Mouse (Mus musculus): Measurements from ENCODE around the gene Ubash3a.

The Ubash3a gene

GRCm38 (mm10) chr17:31216068-31216955 is 8.6 kb downstream of the Ubash3a start:
- DNase-seq, result peak in 1 of 2 experiments; percentile 42

- DNase-seq, result no peak
Observed at GRCm38 (mm10) chr17:31222810-31223310, 15.2 kb downstream of the Ubash3a start.

DNA sequence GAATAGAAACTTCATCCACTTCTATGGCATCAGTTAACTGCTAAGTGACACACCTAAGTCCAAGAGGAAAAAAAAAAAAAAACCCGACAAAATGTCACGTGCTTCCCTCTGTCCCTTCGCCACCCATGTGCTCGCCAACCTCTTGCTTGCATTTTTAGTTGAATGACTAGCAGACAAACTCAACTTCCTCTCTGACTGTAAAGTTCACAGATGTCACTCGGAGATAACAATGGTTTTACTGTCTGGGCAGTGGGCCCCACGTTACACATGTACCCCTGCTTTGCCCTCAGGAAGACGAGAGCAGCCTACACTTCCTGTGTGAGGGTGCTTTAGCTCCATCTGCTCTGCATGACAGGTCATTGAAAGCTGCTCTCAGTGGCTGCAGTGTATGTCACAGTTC is 16.2 kb downstream of the Ubash3a start:
- DNase-seq, result peak; percentile 51 to 54

DNA sequence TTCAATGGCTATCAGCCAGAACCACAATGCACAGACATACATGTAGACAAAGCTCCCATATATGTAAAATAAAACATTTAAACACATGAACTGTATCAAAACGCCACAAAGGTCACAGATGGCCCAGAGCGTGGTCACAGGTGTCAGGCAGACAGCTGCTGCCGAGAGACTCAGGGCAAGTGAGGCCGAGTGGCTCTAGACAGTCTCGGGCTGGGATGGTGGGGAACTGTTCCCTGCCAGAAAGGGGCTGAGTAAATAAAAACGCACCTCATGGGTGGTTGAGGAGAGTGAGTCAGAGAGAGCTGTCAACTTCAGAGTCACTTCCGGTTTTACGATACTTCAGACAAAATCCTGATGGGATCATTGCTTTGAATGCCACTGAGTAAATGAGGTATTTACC is 16.9 kb downstream of the Ubash3a start:
- DNase-seq, result peak; percentile 42 to 49

- DNase-seq, result peak in 1 of 2 experiments; percentile 51
Observed at GRCm38 (mm10) chr17:31226368-31226767, 18.7 kb downstream of the Ubash3a start.

DNA sequence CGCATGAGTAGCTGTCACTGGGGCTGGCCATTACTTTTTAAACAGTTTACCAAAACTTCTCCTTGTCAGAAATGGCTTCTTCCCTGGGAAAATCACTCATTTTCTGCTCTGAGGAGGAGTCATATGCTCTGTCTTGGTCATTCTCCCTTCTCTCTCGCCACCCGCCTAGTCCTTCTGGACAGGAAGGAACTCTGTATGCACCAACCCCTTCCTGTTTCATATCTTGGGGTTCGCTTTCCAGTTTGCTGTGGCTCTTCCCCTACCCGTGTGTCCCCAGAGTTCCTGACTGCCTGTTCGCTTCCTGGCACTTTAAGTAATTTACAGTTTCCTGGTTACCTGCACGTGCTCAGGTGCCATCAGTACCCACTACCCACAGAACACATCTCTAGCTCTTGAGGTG is 19.3 kb downstream of the Ubash3a start:
- DNase-seq, result peak in 1 of 2 experiments; percentile 9

DNA sequence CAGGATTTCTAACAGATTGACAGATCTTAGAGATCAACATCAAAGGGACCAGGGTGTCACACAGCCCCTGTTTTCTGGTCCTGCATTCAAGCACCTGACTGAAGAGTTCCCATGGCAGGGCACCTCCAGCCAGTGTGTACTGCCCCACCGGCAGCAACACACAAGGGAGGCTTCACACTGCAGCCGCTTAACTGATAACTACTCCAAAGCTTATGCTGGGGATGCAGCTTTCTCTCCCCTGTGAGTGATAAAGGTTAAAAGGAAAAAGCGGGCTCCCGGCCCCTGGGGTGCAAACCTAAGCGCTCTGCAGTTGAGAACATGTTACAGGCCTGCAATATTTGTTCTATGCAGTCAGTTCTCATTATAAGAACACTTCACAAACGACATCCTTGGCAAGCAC is 24.1 kb downstream of the Ubash3a start:
- DNase-seq, result no peak

DNA sequence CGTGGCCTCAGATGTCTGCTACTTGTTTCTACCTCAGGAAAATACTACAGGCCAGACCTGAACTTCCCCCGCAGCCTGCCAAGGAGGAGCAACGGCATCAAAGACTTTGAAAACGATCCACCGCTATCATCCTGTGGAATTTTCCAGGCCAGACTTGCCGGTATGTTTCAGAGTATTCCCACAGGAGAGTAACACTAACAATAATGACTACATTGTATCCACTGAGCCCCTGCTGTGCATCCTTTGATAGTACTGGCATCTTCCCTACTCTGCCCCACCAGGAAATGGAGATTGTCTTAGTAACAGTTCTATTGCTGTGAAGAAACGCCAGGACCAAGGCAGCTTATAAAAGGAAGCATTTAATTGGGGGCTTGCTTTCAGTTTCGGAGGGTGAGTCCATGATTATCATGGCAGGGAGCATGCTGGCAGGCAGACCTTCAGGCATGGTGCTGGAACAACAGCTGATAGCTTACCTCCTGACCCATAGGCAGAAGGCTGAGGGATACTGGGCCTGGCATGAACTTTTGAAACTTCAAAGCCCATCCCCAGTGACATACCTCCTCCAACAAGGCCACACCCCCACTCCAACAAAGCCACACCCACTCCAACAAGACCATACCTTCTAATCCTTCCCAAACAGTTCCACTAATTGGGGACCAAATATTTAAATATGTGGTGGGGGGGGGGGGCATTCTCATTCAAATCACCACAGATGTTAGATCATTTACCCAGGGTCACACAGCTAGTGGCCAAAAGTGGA is 24.8 kb downstream of the Ubash3a start:
- DNase-seq, result no peak

DNA sequence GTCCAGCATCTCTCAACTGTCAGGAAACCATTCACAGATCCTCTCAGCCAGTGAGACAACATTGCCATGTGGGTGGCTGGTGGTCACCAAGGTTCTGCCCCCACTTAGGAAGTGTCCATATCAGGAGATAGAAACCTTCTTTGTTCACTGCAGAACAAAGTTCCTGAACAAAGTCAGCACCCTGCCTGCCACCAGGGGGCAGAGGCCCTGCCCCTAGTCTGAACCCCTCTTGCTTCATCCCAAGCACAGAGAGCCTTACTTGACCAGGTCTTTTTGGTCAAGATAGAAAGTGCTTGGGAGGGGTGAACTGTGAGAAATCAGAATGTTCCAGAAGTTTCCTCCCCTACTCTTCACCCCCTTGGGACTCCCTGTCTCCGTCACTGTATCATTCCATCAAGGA is 28.2 kb downstream of the Ubash3a start:
- DNase-seq, result peak in 1 of 2 experiments; percentile 31

- DNase-seq, result no peak
Observed at GRCm38 (mm10) chr17:31238234-31239020, 30.8 kb downstream of the Ubash3a start.

DNA sequence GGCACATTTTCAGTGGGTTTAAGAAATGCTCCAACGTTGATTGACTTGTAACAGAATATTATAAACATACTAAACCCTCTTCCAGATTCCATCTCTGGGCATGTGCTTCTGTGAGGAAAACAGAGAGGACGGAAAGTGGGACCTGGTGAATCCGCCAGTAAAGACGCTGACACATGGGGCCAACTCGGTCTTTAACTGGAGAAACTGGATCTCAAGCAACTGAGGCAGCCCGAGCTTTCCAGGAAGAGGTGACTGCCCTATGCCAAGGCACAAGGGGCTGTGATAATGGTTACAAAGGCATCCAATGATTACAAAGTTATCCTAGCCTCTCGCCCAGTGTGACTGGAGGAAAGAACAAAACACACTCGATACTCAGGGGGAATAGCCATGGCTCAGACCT is 33.5 kb downstream of the Ubash3a start:
- DNase-seq, result no peak

DNA sequence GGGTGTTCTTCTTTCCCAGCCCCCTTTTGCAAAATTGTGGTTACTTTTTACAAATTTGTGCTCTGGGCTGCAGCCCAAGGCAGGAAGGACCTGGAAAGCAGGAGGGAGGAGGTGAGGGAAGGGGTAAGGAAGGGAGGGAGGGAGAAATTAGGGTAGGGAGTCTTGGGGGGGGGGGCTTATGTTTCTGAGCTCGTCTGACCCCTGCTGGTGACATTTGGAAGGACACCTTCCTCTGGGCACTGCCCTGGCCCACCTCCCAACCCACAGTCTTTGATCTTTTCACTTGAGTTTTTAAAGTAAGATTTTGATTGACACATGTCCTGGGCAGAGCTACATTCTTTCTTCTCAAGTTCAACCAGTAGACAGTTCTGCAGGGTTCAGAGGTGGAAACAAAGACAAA is 35.1 kb downstream of the Ubash3a start:
- DNase-seq, result peak; percentile 67 to 71

- DNase-seq, result no peak
Observed at GRCm38 (mm10) chr17:31245321-31245720, 37.6 kb downstream of the Ubash3a start.

GRCm38 (mm10) chr17:31247144-31247543 is 39.5 kb downstream of the Ubash3a start:
- DNase-seq, result no peak

- no peak for DNase-seq
Observed at GRCm38 (mm10) chr17:31253951-31254350, 46.3 kb downstream of the Ubash3a start.

DNA sequence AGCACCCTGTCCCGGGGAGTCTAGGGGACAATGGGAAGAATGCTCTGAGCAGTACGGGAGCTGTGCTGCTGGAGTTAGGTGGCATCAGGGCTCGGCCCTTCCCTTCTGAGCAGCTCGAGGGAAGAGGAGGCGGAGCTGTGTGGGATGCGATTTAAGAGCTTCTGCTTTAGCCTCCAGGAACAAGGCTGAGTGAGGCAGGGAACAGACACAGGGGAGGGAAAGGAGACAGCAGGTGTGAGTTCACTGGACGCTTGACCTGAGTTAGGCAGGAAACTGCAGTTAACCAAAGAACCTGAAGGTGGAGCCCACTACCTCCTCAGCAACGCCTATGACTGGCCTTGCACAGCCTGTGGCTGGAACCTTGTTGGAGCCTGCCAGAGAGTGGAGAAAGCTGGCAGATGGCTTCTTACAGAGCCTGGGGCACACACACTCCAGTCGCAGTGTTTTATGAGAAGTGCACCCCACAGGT is 46.8 kb downstream of the Ubash3a start:
- peak; percentile 77 to 80 for DNase-seq

GRCm38 (mm10) chr17:31257149-31257548 is 49.5 kb downstream of the Ubash3a start:
- no peak for DNase-seq

GRCm38 (mm10) chr17:31257898-31258297 is 50.2 kb downstream of the Ubash3a start:
- no peak for DNase-seq

DNA sequence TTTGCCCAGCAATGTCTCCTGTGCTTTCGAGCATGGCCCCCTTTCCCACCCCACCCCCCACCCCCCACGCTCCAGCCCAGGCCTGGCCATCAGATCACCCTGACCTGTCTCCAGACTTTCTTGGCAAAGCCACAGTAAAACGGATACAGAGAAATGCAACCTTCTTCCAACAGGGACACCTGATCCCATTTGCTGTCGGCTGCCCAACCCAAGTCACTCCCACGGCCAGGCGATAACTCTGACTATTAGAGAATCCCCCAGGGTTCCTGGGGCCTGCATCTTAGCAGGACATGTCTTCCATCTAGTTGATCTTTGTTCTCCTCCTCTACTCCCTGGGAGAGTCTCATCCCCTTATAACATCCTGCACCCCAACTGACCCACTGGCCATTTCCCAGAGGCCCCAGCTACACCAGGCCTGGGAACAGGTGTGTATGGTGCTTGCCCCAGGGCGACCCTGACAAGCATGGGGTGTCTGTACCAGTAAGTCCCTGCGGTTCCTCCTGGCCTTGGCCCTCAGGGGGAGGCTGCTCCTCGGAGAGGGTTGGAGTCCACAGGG is 50.7 kb downstream of the Ubash3a start:
- no peak for DNase-seq

GRCm38 (mm10) chr17:31259145-31259544 is 51.5 kb downstream of the Ubash3a start:
- DNase-seq, result no peak

GRCm38 (mm10) chr17:31259825-31260224 is 52.2 kb downstream of the Ubash3a start:
- DNase-seq, result peak; percentile 52 to 53

GRCm38 (mm10) chr17:31260430-31260829 is 52.8 kb downstream of the Ubash3a start:
- DNase-seq, result no peak

All from B cell, adult 2 months (primary cell).